Mouse (Mus musculus) G1E (cell line): ENCODE results near the gene Parp16. TPM values are rescaled to one million over a fixed set of nuclear protein-coding genes. Genes with fewer than 3 reads are reported as not detected.

Experiments used
- ATAC-seq: 2 replicates; pipeline ENCODE4 v1.8.0; 2016; ENCODE audit warnings: mild to moderate bottlenecking; ENCODE audit not compliant: insufficient number of reproducible peaks, poor library complexity, low FRiP score, severe bottlenecking; ENCODE audit errors: extremely low read depth
- DNase-seq: peaks from one replicate; pipeline ENCODE4 v3.0.0; 2012; ENCODE audit warnings: low spot score
- H3K27me3 ChIP-seq: 2 replicates; pipeline ENCODE4 v1.6.1; 2012; ENCODE audit warnings: mild to moderate bottlenecking, low read length, inconsistent platforms; ENCODE audit not compliant: insufficient read depth
- H3K36me3 ChIP-seq: replicated peaks from 2 replicates; pipeline ENCODE3; 2012; ENCODE audit warnings: mild to moderate bottlenecking, inconsistent platforms
- H3K4me1 ChIP-seq: 2 replicates; pipeline ENCODE4 v1.6.1; 2012; ENCODE audit warnings: low read depth, low read length, inconsistent platforms, mixed read lengths; ENCODE audit not compliant: insufficient read depth
- H3K4me3 ChIP-seq: 2 replicates; pipeline ENCODE4 v1.5.1; 2012; ENCODE audit warnings: low read depth, mild to moderate bottlenecking, inconsistent platforms, low read length, moderate library complexity, mixed read lengths
- H3K9me3 ChIP-seq: replicated peaks from 2 replicates; pipeline ENCODE4 v1.6.1; 2012; ENCODE audit warnings: inconsistent platforms
- CTCF ChIP-seq: IDR thresholded peaks from 2 replicates; pipeline ENCODE4 v1.5.1; 2012; ENCODE audit warnings: low read depth, low read length, inconsistent platforms, mixed read lengths
- GATA1 ChIP-seq: IDR thresholded peaks from 2 replicates; pipeline ENCODE4 v1.6.1; 2012; ENCODE audit warnings: borderline replicate concordance, low read length, inconsistent platforms, mixed read lengths
- GATA2 ChIP-seq: IDR thresholded peaks from 2 replicates; pipeline ENCODE4 v1.6.1; 2012; ENCODE audit warnings: low read depth, low read length, inconsistent platforms, borderline replicate concordance
- POLR2AphosphoS5 ChIP-seq: IDR thresholded peaks from 2 replicates; pipeline ENCODE4 v1.6.1; 2012; ENCODE audit warnings: low read depth, low read length, inconsistent platforms; ENCODE audit not compliant: insufficient replicate concordance
- TAL1 ChIP-seq: conservative IDR thresholded peaks from 2 replicates; pipeline ENCODE4 v1.6.1; 2012; ENCODE audit warnings: low read depth, low read length, inconsistent platforms, mixed read lengths
- polyA plus RNA-seq: library from polyadenylated mRNA; stranded (reverse); fragments of >175 nt; gene quantifications from 2 replicates; pipeline ENCODE4 v1.2.3, GENCODE M21; 2012
- total RNA-seq, 2 experiments: library from RNA; stranded (forward) in 1 of 2; stranded (reverse) in 1 of 2; fragments of 200-1000 nt in 1 of 2; fragments of >200 nt in 1 of 2; fragmentation: Nextera tagmentation in 1 of 2; gene quantifications; 2 replicates each; pipeline ENCODE4 v1.2.3; 2014 to 2017

Gene Parp16
- total and polyA plus RNA-seq, 3 experiments = 7.8 to 15.9 (median 14.8) TPM

DNA sequence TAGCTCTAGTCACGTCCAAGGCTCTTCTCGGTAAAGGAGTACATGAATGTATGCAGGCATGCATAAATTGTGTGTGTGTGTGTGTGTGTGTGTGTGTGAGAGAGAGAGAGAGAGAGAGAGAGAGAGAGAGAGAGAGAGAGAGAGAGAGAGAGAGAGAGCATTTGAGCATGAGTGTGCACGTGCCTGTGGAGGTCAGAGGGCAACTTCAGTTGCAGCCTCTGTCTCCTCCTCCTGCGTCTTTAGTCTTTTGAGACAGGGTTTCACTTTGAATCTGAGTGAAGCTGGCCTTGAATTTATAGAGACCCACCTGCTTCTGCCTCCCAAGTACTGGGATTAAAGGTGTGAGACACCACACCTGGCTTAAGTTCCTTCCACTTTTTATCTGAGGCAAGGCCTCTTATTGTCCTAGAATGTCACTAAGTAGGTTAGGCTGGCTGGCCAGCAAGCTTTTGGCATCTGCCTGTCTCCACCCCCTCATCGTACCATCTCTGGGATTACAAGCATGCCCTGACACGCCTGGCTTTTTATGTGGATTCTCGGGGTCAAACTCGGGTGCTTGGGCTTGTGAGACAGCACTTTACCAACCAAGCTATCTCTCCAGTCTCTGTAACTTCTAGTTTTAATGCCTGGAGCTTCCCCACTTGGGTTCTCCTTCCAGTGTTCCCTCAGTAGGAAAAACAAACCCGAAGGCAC, 62.2 kb downstream of the Parp16 start:
- DNase-seq = no peak
- Histone ChIP-seq H3K36me3 (no peaks in the 10 kb centered on the region), H3K4me1 (peaks cover 13% of the 10 kb centered on the region), H3K27me3 (peaks cover 32% of the 10 kb centered on the region), H3K9me3 (no peaks in the 10 kb centered on the region), H3K4me3 (no peak overlapping the region)
- TF ChIP-seq TAL1 = no peak
- no peak for TF ChIP-seq GATA1
- TF ChIP-seq POLR2AphosphoS5 = no peak
- TF ChIP-seq GATA2 = no peak
- TF ChIP-seq CTCF = no peak
- no peak for ATAC-seq

GRCm38 (mm10) chr9:65259366-65259765, 64.2 kb downstream of the Parp16 start:
- DNase-seq (no peak), ATAC-seq (no peak)
- Histone ChIP-seq H3K36me3 (no peaks in the 10 kb centered on the region), H3K9me3 (no peaks in the 10 kb centered on the region), H3K4me1 (peaks cover 13% of the 10 kb centered on the region), H3K27me3 (peaks cover 30% of the 10 kb centered on the region), H3K4me3 (no peak overlapping the region)
- no peak for TF ChIP-seq POLR2AphosphoS5
- no peak for TF ChIP-seq TAL1
- no peak for TF ChIP-seq CTCF
- TF ChIP-seq GATA1 = no peak
- TF ChIP-seq GATA2 = no peak

- TF ChIP-seq TAL1 (no peak), POLR2AphosphoS5 (no peak), CTCF (no peak), GATA1 (no peak), GATA2 (no peak)
- Histone ChIP-seq H3K4me1 (peaks cover 13% of the 10 kb centered on the region), H3K36me3 (no peaks in the 10 kb centered on the region), H3K9me3 (no peaks in the 10 kb centered on the region), H3K4me3 (no peak overlapping the region), H3K27me3 (peaks cover 44% of the 10 kb centered on the region)
- ATAC-seq (no peak), DNase-seq (no peak)
These were observed 66.6 kb downstream of the Parp16 start for GRCm38 (mm10) chr9:65261591-65262230.

DNA sequence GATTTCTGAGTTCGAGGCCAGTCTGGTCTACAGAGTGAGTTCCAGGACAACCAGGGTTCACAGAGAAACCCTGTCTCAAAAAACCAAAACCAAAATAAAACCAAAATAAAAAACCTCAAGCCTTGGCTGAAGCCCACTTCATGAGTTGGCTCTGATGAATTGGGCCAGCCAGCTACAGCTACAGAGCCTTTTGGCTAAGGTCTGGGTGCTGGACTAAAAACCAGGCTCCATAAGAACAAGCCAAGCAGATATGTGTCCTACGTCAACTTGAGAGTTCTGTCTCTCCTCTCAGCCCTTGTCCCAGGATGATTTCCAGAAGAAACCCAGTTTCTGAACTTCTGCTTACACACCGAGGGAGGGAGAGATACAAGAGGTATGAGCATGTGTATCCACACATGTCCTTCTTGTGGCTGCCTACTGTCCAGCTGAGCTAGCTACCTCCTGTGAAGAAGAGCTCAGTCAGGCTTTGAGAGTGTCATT, 67.5 kb downstream of the Parp16 start:
- Histone ChIP-seq H3K36me3 (no peaks in the 10 kb centered on the region), H3K4me3 (no peak overlapping the region), H3K4me1 (peaks cover 6% of the 10 kb centered on the region), H3K27me3 (peaks cover 53% of the 10 kb centered on the region), H3K9me3 (no peaks in the 10 kb centered on the region)
- no peak for DNase-seq
- TF ChIP-seq CTCF (no peak), GATA1 (no peak), GATA2 (no peak), POLR2AphosphoS5 (no peak), TAL1 (no peak)
- ATAC-seq = no peak

GRCm38 (mm10) chr9:65264959-65265358, 69.8 kb downstream of the Parp16 start, which contains the start of gene Cilp:
Gene Cilp (plus strand): TSS chr9:65265180.
- Histone ChIP-seq H3K27me3 (peaks cover 51% of the 10 kb centered on the region), H3K4me3 (no peak within 1 kb of the TSS), H3K9me3 (no peaks in the 10 kb centered on the region), H3K36me3 (no peaks in the 10 kb centered on the region), H3K4me1 (no peaks in the 10 kb centered on the region)
- DNase-seq (no peak), ATAC-seq (no peak)
- TF ChIP-seq TAL1 (no peak), CTCF (no peak), GATA1 (no peak), POLR2AphosphoS5 (no peak), GATA2 (no peak)

- Histone ChIP-seq H3K4me1 (no peaks in the 10 kb centered on the region), H3K9me3 (no peaks in the 10 kb centered on the region), H3K4me3 (no peak overlapping the region), H3K36me3 (no peaks in the 10 kb centered on the region), H3K27me3 (peaks cover 62% of the 10 kb centered on the region)
- no peak for ATAC-seq
- no peak for DNase-seq
- TF ChIP-seq TAL1 = no peak
- no peak for TF ChIP-seq CTCF
- no peak for TF ChIP-seq GATA2
- TF ChIP-seq GATA1 = no peak
- TF ChIP-seq POLR2AphosphoS5 = no peak
These were observed 72.8 kb downstream of the Parp16 start for GRCm38 (mm10) chr9:65267742-65268515.
